13 mouse cellular contexts compared by ENCODE assay signal in the genomic region with DNA sequence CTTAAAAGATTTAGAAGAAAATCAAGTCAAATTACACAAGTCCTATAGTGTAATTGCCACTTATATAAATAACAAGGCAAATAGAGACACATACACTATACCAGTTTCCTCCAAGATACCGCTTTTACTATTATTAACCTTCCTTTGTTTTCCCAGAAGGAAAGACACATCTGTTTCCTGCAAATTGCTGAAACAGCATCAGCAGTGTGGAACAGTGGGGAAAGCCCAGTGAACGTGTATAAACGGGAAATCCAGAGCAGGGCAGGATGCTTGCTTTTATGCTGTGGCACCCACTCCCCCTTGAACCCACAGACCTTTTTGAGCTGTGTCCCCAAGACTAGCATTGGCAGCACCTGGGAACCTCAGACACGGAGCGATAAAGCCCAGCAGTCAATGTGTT. TPM values are rescaled to one million over a fixed set of nuclear protein-coding genes. Genes with fewer than 3 reads are reported as not detected.
DNase-seq lines count a peak whose midpoint lies in the region; ATAC-seq and TF ChIP-seq lines count a peak whose summit lies in the region.
"Had no signal": no experiment of that assay in that cellular context is flagged by ENCODE, and none has a peak within 500 bp of the region (broad histone marks: within the 10 kb centered on the region; RNA-seq: fewer than 3 reads in every experiment).

No protein-coding gene starts in this region.

- peak; percentile 56; the same call in 1 of the 2 replicates for ATAC-seq in heart, embryonic 12.5 days (ENCODE audit: insufficient number of reproducible peaks, low FRiP score)
- ATAC-seq in forebrain, embryonic 15.5 days (replicated peaks), result peak; percentile 1; the same call in 1 of the 2 replicates
- ATAC-seq in hindbrain, embryonic 16.5 days, result peak; percentile 9; the same call in 1 of the 2 replicates
- no peak for ATAC-seq in activated CD4-positive, CD25-positive, alpha-beta regulatory T cell, adult 4 months
- ATAC-seq in granulocyte monocyte progenitor cell, adult 5-6 weeks (replicated peaks; ENCODE audit: poor library complexity, severe bottlenecking), result no peak
- ATAC-seq: inflammation-experienced regulatory T-cells, adult 6 months; Patski had no signal

- H3K9me3 ChIP-seq in heart, embryonic 12.5 days (replicated peaks), result no peaks in the 10 kb centered on the region
- H3K9me3 ChIP-seq in forebrain, embryonic 15.5 days, result no peaks in the 10 kb centered on the region
- no peaks in the 10 kb centered on the region for H3K9me3 ChIP-seq in hindbrain, embryonic 16.5 days (ENCODE audit: control insufficient read depth, low read length)

- WGBS in heart, embryonic 12.5 days, result 52% methylated on average over 5 of the region's 5 CpGs
- 38% methylated on average over 5 of the region's 5 CpGs for WGBS in forebrain, embryonic 15.5 days
- 37% methylated on average over 5 of the region's 5 CpGs for WGBS in hindbrain, embryonic 16.5 days

- H3K27me3 ChIP-seq in heart, embryonic 12.5 days (replicated peaks), result 0 out of 2 replicates have a peak, but pooled peaks cover 3% of the 10 kb centered on the region
- no peaks in the 10 kb centered on the region for H3K27me3 ChIP-seq in forebrain, embryonic 15.5 days
- H3K27me3 ChIP-seq in hindbrain, embryonic 16.5 days (replicated peaks; ENCODE audit: control insufficient read depth, insufficient read depth, low read length), result no peaks in the 10 kb centered on the region
- H3K27me3 ChIP-seq: Patski had no signal

- H3K27ac ChIP-seq in heart, embryonic 12.5 days (ENCODE audit: poor library complexity, severe bottlenecking), result no peak overlapping the region
- H3K27ac ChIP-seq in layer of hippocampus, adult 2 months, result peak overlapping the region; percentile 73; the same call in 1 of the 2 replicates
- H3K27ac ChIP-seq in forebrain, embryonic 15.5 days (replicated peaks), result peak overlapping the region; percentile 78
- peak overlapping the region; percentile 66 for H3K27ac ChIP-seq in hindbrain, embryonic 16.5 days (ENCODE audit: low read depth, low read length)

- no peak overlapping the region for H3K4me2 ChIP-seq in heart, embryonic 12.5 days
- no peak overlapping the region for H3K4me2 ChIP-seq in forebrain, embryonic 15.5 days (replicated peaks)
- no peak overlapping the region; the same call in 1 of the 2 replicates for H3K4me2 ChIP-seq in hindbrain, embryonic 16.5 days (ENCODE audit: low read length)

- H3K4me1 ChIP-seq in heart, embryonic 12.5 days (replicated peaks), result 0 out of 2 replicates have a peak, but pooled peaks cover 8% of the 10 kb centered on the region
- H3K4me1 ChIP-seq in forebrain, embryonic 15.5 days, result peaks cover 53% of the 10 kb centered on the region
- peaks cover 38% of the 10 kb centered on the region for H3K4me1 ChIP-seq in hindbrain, embryonic 16.5 days (ENCODE audit: control insufficient read depth, insufficient read depth, low read depth, low read length)

- TF ChIP-seq CTCF in layer of hippocampus, adult 2 months (conservative IDR thresholded peaks at IDR 0.05), result no peak

- H3K4me3 ChIP-seq in heart, embryonic 12.5 days, result no peak overlapping the region
- H3K4me3 ChIP-seq in layer of hippocampus, adult 2 months, result peak overlapping the region; percentile 13; the same call in 1 of the 2 replicates
- no peak overlapping the region for H3K4me3 ChIP-seq in forebrain, embryonic 15.5 days
- H3K4me3 ChIP-seq in hindbrain, embryonic 16.5 days (ENCODE audit: low read length), result no peak overlapping the region

- H3K9ac ChIP-seq in heart, embryonic 12.5 days, result no peak overlapping the region
- no peak overlapping the region for H3K9ac ChIP-seq in forebrain, embryonic 15.5 days (replicated peaks)
- H3K9ac ChIP-seq in hindbrain, embryonic 16.5 days (ENCODE audit: low read depth, low read length), result peak overlapping the region; percentile 11; the same call in 1 of the 2 replicates

- no peak for DNase-seq in heart, postnatal 4 days
- DNase-seq in layer of hippocampus, adult 2 months (ENCODE audit: low spot score in 2 of 2), result no peak
- DNase-seq in layer of hippocampus, adult 9-11 months, result no peak
- DNase-seq: adrenal gland, adult 2 months; lung, postnatal 10 days; right cerebral cortex, postnatal 4 days had no signal

- H3K36me3 ChIP-seq in heart, embryonic 12.5 days, result no peaks in the 10 kb centered on the region
- no peaks in the 10 kb centered on the region for H3K36me3 ChIP-seq in forebrain, embryonic 15.5 days
- H3K36me3 ChIP-seq in hindbrain, embryonic 16.5 days (ENCODE audit: control insufficient read depth, insufficient read depth, low read length), result no peaks in the 10 kb centered on the region

RNA-seq across cellular contexts. Expression of a gene that starts 15.2 kb away (rescaled TPM):
- 0.41 and 0.71 TPM in 2 replicates for polyA plus RNA-seq in heart, embryonic 12.5 days (2016; fragmentation: Nextera tagmentation; extraction: Ambion mirVana)
- total RNA-seq in heart, postnatal 4 days (2021), result 1 to 10 TPM; 4.1 to 5.7 TPM
- 1 to 10 TPM; 7.3 to 9.0 TPM for total RNA-seq in layer of hippocampus, adult 2 months (2021)
- polyA plus RNA-seq in forebrain, embryonic 15.5 days (2015; fragmentation: Nextera tagmentation; extraction: Ambion mirVana), result 11.8 TPM in 2 replicates
- 14.6 TPM in 2 replicates for polyA plus RNA-seq in hindbrain, embryonic 16.5 days (2015; fragmentation: Nextera tagmentation; extraction: Ambion mirVana)
- 10 to 100 TPM; 36.6 to 38.8 TPM for polyA plus RNA-seq in activated CD4-positive, CD25-positive, alpha-beta regulatory T cell, adult 4 months (2017; shearing (Covaris generic))
- 2.4 and 4.2 TPM in 2 replicates for total RNA-seq in granulocyte monocyte progenitor cell, adult 5-6 weeks (2014; fragmentation: Nextera tagmentation)
- 4.6 and 6.6 TPM in 2 replicates for total RNA-seq in granulocyte monocyte progenitor cell, adult 5-6 weeks (2017)

Comparison
In these comparisons a context has a peak if more than half of its experiments do, and no peak if none do; other contexts are left out.
1. ATAC-seq: peak in heart, embryonic 12.5 days (single experiment), forebrain, embryonic 15.5 days (single experiment) and hindbrain, embryonic 16.5 days (single experiment); none in activated CD4-positive, CD25-positive, alpha-beta regulatory T cell, adult 4 months (single experiment) and granulocyte monocyte progenitor cell, adult 5-6 weeks (single experiment).